Mouse (Mus musculus): ENCODE results near the gene Csf1. TPM values are rescaled to one million over a fixed set of nuclear protein-coding genes. Genes with fewer than 3 reads are reported as not detected.

The Csf1 gene
- polyA plus RNA-seq, 1 experiment from 2014 or later, result 21.4 TPM

DNA sequence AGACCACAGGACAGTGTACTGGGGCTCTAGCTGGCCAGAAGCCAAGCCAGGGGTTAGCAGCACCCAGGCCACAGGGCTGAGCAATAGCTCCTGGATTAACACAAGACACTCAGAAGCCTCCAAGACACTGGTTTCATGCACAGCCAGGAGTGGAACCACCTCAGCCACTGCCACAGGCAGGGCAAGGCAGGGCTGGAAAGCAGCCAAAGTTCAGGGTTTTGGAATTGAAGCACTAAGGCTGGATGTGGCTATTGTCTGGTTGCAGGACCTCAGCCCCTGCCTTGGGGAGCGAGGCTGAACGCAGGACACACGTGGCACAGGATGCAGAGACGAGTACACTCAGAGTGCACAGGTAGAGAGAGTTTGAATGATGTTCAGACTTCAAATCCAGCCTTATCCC is 10.8 kb downstream of the Csf1 start:
- no peak for DNase-seq (ENCODE audit: low spot score)
- ATAC-seq (ENCODE audit: low read depth), result no peak
- H3K27ac ChIP-seq (replicated peaks; ENCODE audit: low read depth, low read length), result no peak overlapping the region
- H3K4me1 ChIP-seq (ENCODE audit: control insufficient read depth, insufficient read depth, low read length), result no peaks in the 10 kb centered on the region
- no peak overlapping the region for H3K4me2 ChIP-seq (ENCODE audit: low read depth, low read length)
- WGBS, result 76% methylated on average over 4 of the region's 4 CpGs
- H3K9ac ChIP-seq (ENCODE audit: low read depth, low read length), result 0 out of 2 replicates have a peak overlapping the region, but pooled peaks have one; percentile 8
- H3K9me3 ChIP-seq (ENCODE audit: control insufficient read depth, low read length), result no peaks in the 10 kb centered on the region
- peaks cover 90% of the 10 kb centered on the region for H3K36me3 ChIP-seq (ENCODE audit: control insufficient read depth, insufficient read depth, low read length)
- H3K4me3 ChIP-seq (ENCODE audit: low read depth, low read length), result no peak overlapping the region
- no peaks in the 10 kb centered on the region for H3K27me3 ChIP-seq (replicated peaks; ENCODE audit: control insufficient read depth, insufficient read depth, low read length)

DNA sequence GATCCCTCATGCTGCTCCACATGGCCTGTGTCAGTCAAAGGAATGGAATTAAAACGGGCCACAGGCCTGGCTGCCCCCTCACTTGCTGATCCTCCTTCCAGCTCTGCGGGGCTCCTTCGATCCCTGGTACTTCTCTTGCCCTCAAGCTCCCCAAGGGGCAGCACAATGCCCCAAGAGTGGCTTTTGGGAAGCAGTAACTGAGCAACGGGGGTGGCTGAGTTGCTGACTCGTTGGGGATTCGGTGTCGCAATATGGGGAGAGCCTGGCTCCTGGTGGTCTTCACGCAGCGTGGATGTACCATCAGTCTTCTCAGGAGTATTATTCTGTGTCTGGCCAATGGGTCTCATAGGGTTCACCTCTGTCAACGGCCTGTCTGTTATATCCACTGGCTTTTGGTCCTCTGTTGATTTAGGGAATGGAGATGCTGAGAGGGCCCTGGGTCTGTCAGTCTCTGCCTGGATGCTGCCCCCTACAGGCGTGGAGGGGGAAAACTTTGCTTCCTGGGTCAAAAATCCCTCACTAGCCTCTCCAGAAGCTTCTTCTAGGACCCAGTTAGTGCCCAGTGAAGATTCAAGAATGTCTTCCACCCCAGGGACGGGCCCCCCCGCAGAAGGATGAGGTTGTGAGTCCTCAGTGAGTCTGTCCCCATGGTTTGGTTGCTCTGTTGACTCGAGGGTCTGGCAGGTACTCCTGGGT is 11.9 kb downstream of the Csf1 start:
- 80% methylated on average over 14 of the region's 14 CpGs for WGBS
- Histone ChIP-seq H3K36me3 (ENCODE audit: control insufficient read depth, insufficient read depth, low read length) (peaks cover 84% of the 10 kb centered on the region), H3K9ac (ENCODE audit: low read depth, low read length) (no peak overlapping the region), H3K4me2 (ENCODE audit: low read depth, low read length) (no peak overlapping the region), H3K4me3 (ENCODE audit: low read depth, low read length) (no peak overlapping the region), H3K9me3 (ENCODE audit: control insufficient read depth, low read length) (no peaks in the 10 kb centered on the region), H3K4me1 (ENCODE audit: control insufficient read depth, insufficient read depth, low read length) (no peaks in the 10 kb centered on the region; the same call in 1 of the 2 replicates), H3K27ac (replicated peaks; ENCODE audit: low read depth, low read length) (no peak overlapping the region), H3K27me3 (replicated peaks; ENCODE audit: control insufficient read depth, insufficient read depth, low read length) (no peaks in the 10 kb centered on the region)
- ATAC-seq (ENCODE audit: low read depth) (no peak), DNase-seq (ENCODE audit: low spot score) (no peak)

DNA sequence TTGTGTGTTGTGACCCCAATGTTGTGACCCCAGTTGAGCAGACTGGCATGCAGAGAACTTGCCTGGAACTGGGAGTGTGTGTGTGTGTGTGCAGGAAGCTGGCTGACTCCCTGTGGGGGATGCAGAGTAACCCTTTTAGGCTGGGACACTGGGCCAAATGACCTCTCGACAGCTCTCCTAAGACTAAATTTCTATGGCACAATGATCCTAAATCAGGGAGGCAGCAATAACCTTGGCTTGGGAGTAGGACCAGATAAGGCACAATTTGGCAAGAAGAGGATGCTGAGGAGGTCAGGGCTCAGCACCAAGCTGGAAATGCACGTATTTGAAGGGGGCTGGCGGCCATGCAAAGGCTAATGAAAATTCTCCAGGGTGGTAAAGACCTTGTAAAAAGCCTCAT is 14.2 kb downstream of the Csf1 start:
- Histone ChIP-seq H3K9me3 (ENCODE audit: control insufficient read depth, low read length) (no peaks in the 10 kb centered on the region), H3K4me2 (ENCODE audit: low read depth, low read length) (no peak overlapping the region), H3K27me3 (replicated peaks; ENCODE audit: control insufficient read depth, insufficient read depth, low read length) (no peaks in the 10 kb centered on the region), H3K4me1 (ENCODE audit: control insufficient read depth, insufficient read depth, low read length) (peaks cover 11% of the 10 kb centered on the region), H3K9ac (ENCODE audit: low read depth, low read length) (no peak overlapping the region), H3K4me3 (ENCODE audit: low read depth, low read length) (no peak overlapping the region), H3K27ac (replicated peaks; ENCODE audit: low read depth, low read length) (no peak overlapping the region), H3K36me3 (ENCODE audit: control insufficient read depth, insufficient read depth, low read length) (peaks cover 74% of the 10 kb centered on the region)
- ATAC-seq (ENCODE audit: low read depth) (no peak), DNase-seq (ENCODE audit: low spot score) (no peak)
- 90% methylated on average over 3 of the region's 3 CpGs for WGBS

DNA sequence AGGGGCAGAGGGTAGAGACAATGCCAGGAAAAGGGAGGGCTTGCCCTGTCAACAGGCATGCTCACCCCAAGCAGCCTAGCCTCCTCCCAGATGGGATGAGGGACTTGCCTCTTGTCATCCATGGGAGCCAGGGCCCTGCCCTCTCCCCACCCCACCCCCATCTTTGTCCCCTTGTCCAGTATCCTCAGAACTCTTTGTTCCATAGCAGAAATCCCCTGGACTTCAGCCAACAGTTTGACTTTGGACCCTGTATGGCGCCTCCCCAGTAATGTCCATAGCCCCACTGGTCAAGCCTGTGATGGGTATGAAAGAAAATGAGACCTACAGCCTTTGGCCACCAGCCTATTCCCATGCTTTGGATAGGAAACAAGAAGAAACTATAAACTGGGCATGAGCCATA is 16.6 kb downstream of the Csf1 start:
- Histone ChIP-seq H3K4me1 (ENCODE audit: control insufficient read depth, insufficient read depth, low read length) (peaks cover 30% of the 10 kb centered on the region), H3K27me3 (replicated peaks; ENCODE audit: control insufficient read depth, insufficient read depth, low read length) (no peaks in the 10 kb centered on the region), H3K36me3 (ENCODE audit: control insufficient read depth, insufficient read depth, low read length) (peaks cover 50% of the 10 kb centered on the region), H3K9ac (ENCODE audit: low read depth, low read length) (no peak overlapping the region), H3K9me3 (ENCODE audit: control insufficient read depth, low read length) (no peaks in the 10 kb centered on the region), H3K4me2 (ENCODE audit: low read depth, low read length) (no peak overlapping the region), H3K27ac (replicated peaks; ENCODE audit: low read depth, low read length) (no peak overlapping the region), H3K4me3 (ENCODE audit: low read depth, low read length) (no peak overlapping the region)
- DNase-seq (ENCODE audit: low spot score) (no peak), ATAC-seq (ENCODE audit: low read depth) (no peak)
- 88% methylated on average over 1 of the region's 1 CpGs for WGBS

DNA sequence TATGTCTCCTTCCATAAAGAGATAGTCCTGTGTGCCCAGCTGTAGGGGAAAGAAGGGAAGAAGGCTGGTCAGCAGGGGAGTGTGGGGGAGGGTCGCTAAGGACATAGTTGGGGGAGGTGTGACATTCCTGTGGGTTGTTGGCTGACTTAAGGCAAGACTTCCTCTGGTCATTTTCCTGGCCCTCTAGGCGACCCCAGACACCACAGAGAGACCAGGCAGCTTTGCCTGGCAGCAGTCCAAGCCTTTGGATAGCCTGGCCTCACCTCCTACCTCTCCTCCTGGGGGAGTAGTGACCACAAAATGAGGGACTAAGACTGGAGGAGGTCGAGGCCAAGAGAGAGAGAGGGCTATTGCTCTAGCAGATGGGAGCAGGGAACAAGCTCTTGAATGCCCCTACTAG is 17.2 kb downstream of the Csf1 start:
- H3K27me3 ChIP-seq (replicated peaks; ENCODE audit: control insufficient read depth, insufficient read depth, low read length), result no peaks in the 10 kb centered on the region
- WGBS, result 24% methylated on average over 3 of the region's 3 CpGs
- no peak overlapping the region for H3K27ac ChIP-seq (replicated peaks; ENCODE audit: low read depth, low read length)
- H3K9me3 ChIP-seq (ENCODE audit: control insufficient read depth, low read length), result no peaks in the 10 kb centered on the region
- H3K36me3 ChIP-seq (ENCODE audit: control insufficient read depth, insufficient read depth, low read length), result peaks cover 45% of the 10 kb centered on the region
- H3K4me3 ChIP-seq (ENCODE audit: low read depth, low read length), result no peak overlapping the region
- H3K4me1 ChIP-seq (ENCODE audit: control insufficient read depth, insufficient read depth, low read length), result peaks cover 30% of the 10 kb centered on the region
- ATAC-seq (ENCODE audit: low read depth) (no peak), DNase-seq (ENCODE audit: low spot score) (peak; percentile 42)
- no peak overlapping the region for H3K4me2 ChIP-seq (ENCODE audit: low read depth, low read length)
- H3K9ac ChIP-seq (ENCODE audit: low read depth, low read length), result no peak overlapping the region

DNA sequence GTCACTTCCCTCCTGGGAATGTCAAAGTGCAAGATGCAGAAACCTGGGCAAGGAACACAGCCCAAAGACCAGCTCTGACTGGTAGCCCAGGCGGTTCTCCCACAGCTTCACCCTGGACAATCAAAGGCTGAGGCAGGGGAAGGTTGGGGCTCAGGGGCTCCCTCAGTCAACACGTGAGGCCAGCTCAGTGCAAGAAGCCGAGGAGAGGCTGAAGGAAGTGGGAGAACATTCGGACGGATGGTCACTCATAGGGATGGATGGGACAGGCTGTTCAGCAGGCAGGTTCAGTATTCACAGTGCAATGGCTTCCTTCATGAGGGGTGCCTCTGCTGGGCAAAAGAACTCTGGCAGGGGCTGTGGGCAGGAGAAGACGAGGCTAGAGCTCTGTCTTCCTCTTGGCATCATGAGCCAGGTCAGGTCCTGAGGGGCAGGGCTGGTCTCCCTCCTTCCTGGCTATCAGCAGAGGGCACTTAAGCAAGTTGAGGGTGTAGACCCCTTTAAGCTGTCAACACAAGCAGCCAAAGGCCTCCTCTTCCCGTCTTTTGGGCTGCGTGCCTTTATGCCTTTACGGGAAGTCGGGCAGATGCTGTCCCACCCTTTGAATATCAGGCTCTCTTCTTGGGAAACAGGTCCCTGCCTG is 18.1 kb downstream of the Csf1 start:
- DNase-seq (ENCODE audit: low spot score) (no peak), ATAC-seq (ENCODE audit: low read depth) (no peak)
- Histone ChIP-seq H3K27ac (replicated peaks; ENCODE audit: low read depth, low read length) (peak overlapping the region; percentile 88), H3K9me3 (ENCODE audit: control insufficient read depth, low read length) (no peaks in the 10 kb centered on the region), H3K4me2 (ENCODE audit: low read depth, low read length) (no peak overlapping the region), H3K4me3 (ENCODE audit: low read depth, low read length) (no peak overlapping the region), H3K4me1 (ENCODE audit: control insufficient read depth, insufficient read depth, low read length) (peaks cover 30% of the 10 kb centered on the region), H3K9ac (ENCODE audit: low read depth, low read length) (no peak overlapping the region), H3K27me3 (replicated peaks; ENCODE audit: control insufficient read depth, insufficient read depth, low read length) (no peaks in the 10 kb centered on the region), H3K36me3 (ENCODE audit: control insufficient read depth, insufficient read depth, low read length) (peaks cover 41% of the 10 kb centered on the region)
- 91% methylated on average over 10 of the region's 10 CpGs for WGBS

DNA sequence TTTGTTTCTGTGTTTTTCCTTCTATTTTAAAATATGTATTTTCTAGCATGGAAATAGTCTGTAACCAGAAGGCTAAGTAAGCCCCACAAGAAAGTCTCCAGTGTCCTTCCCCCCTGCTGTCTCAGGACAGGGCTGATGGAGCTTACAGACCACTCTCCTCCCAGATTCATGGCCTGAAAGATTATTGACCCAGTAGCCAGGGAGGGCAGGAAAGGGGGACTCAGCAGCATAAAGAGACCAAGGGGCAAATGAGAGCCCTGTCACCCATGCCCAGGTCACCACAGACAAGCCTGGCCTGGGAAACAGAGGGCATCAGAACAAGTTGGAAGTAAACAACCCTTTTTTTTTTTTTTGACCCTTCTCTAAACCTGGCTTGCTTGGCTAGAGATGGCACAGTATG is 18.9 kb downstream of the Csf1 start:
- DNase-seq (ENCODE audit: low spot score) (no peak), ATAC-seq (ENCODE audit: low read depth) (no peak)
- peaks cover 30% of the 10 kb centered on the region for H3K4me1 ChIP-seq (ENCODE audit: control insufficient read depth, insufficient read depth, low read length)
- peak overlapping the region; percentile 41; the same call in 1 of the 2 replicates for H3K9ac ChIP-seq (ENCODE audit: low read depth, low read length)
- H3K27me3 ChIP-seq (replicated peaks; ENCODE audit: control insufficient read depth, insufficient read depth, low read length), result no peaks in the 10 kb centered on the region
- H3K36me3 ChIP-seq (ENCODE audit: control insufficient read depth, insufficient read depth, low read length), result peaks cover 33% of the 10 kb centered on the region
- peak overlapping the region; percentile 88 for H3K27ac ChIP-seq (replicated peaks; ENCODE audit: low read depth, low read length)
- H3K4me3 ChIP-seq (ENCODE audit: low read depth, low read length), result no peak overlapping the region
- H3K4me2 ChIP-seq (ENCODE audit: low read depth, low read length), result no peak overlapping the region
- no peaks in the 10 kb centered on the region for H3K9me3 ChIP-seq (ENCODE audit: control insufficient read depth, low read length)

DNA sequence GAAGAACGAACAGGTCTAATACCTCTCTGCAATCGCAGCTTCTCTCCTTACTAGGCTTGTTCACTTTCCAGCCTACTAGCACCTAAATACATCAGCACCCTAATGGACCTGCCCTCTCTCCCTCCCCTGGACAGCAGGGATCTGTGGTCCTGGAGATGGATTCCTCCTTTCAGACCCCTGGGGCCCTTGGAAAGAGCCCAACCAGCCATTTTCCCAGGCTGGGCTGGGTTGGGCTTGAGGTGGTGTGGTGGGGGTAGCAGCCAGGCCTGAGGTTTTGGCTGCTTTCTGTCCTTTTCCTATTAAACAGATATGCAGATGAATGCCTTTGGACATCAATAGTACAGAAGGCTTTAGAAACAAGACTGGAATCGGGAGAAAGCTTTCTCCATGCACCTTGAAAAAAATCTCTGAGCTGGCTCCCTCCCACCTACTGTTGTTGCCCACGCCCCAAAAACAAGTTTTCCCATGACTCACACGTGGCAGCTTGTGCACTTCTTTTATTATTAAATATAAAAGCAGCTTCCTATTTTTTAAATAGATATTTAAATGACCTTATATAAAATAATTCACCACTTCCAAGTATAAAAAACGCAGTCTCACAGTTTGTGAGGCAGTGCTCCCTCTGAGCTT is 19.6 kb downstream of the Csf1 start:
- no peak overlapping the region for H3K4me2 ChIP-seq (ENCODE audit: low read depth, low read length)

More for the DNA sequence above, 19.6 kb downstream of the Csf1 start:
- peak overlapping the region; percentile 88 for H3K27ac ChIP-seq (replicated peaks; ENCODE audit: low read depth, low read length)
- H3K9me3 ChIP-seq (ENCODE audit: control insufficient read depth, low read length), result no peaks in the 10 kb centered on the region
- no peak overlapping the region for H3K4me3 ChIP-seq (ENCODE audit: low read depth, low read length)
- H3K9ac ChIP-seq (ENCODE audit: low read depth, low read length), result peak overlapping the region; percentile 41; the same call in 1 of the 2 replicates
- peaks cover 26% of the 10 kb centered on the region for H3K36me3 ChIP-seq (ENCODE audit: control insufficient read depth, insufficient read depth, low read length)
- peak; percentile 93 for DNase-seq (ENCODE audit: low spot score)
- H3K4me1 ChIP-seq (ENCODE audit: control insufficient read depth, insufficient read depth, low read length), result peaks cover 30% of the 10 kb centered on the region
- peak; percentile 91 for ATAC-seq (ENCODE audit: low read depth)
- H3K27me3 ChIP-seq (replicated peaks; ENCODE audit: control insufficient read depth, insufficient read depth, low read length), result no peaks in the 10 kb centered on the region
- 8% methylated on average over 6 of the region's 6 CpGs for WGBS
